Mouse (Mus musculus) right cerebral cortex, adult 2 months (tissue): ENCODE results near the gene Dusp3.
A peak's percentile ranks its signal among the peaks of the same experiment; 100 is the strongest.

ENCODE experiments used
- DNase-seq, 2 experiments: peaks; one replicate each; pipeline ENCODE4 v3.0.0; 2021 to 2022; ENCODE audit warnings: low spot score in 2 of 2

Gene Dusp3

GRCm38 (mm10) chr11:101976949-101977348, 9.9 kb downstream of the Dusp3 start:
- no peak for DNase-seq

GRCm38 (mm10) chr11:101974923-101975322, 11.9 kb downstream of the Dusp3 start:
- no peak for DNase-seq

- DNase-seq = no peak
These were observed 12.6 kb downstream of the Dusp3 start for GRCm38 (mm10) chr11:101974181-101974580.

GRCm38 (mm10) chr11:101973496-101973895, 13.3 kb downstream of the Dusp3 start:
- DNase-seq = no peak

- DNase-seq = no peak
These were observed 14.2 kb downstream of the Dusp3 start for GRCm38 (mm10) chr11:101972651-101973050.

- no peak for DNase-seq
These were observed 14.7 kb downstream of the Dusp3 start for GRCm38 (mm10) chr11:101972097-101972496.

- no peak for DNase-seq
These were observed 15.4 kb downstream of the Dusp3 start for GRCm38 (mm10) chr11:101971410-101971809.

- DNase-seq = no peak
These were observed 17.0 kb downstream of the Dusp3 start for GRCm38 (mm10) chr11:101969835-101970234.

- peak; percentile 87 to 90 for DNase-seq
These were observed 18.0 kb downstream of the Dusp3 start for GRCm38 (mm10) chr11:101968791-101969190.

GRCm38 (mm10) chr11:101968311-101968710, 18.5 kb downstream of the Dusp3 start:
- no peak for DNase-seq

GRCm38 (mm10) chr11:101966965-101967614, 19.7 kb downstream of the Dusp3 start, which contains the start of gene Sost:
Gene Sost, minus strand, starts transcription at chr11:101967015.
- DNase-seq = no peak

GRCm38 (mm10) chr11:101965553-101965952, 21.3 kb downstream of the Dusp3 start:
- no peak for DNase-seq

GRCm38 (mm10) chr11:101964647-101965046, 22.2 kb downstream of the Dusp3 start:
- DNase-seq = no peak

- no peak for DNase-seq
These were observed 23.1 kb downstream of the Dusp3 start for GRCm38 (mm10) chr11:101963473-101964291.

GRCm38 (mm10) chr11:101963043-101963442, 23.8 kb downstream of the Dusp3 start:
- DNase-seq = no peak

- no peak for DNase-seq
These were observed 29.3 kb downstream of the Dusp3 start for GRCm38 (mm10) chr11:101957476-101957875.

- DNase-seq = no peak
These were observed 33.4 kb downstream of the Dusp3 start for GRCm38 (mm10) chr11:101953441-101953840.

GRCm38 (mm10) chr11:101952541-101953341, 34.1 kb downstream of the Dusp3 start:
- no peak for DNase-seq

GRCm38 (mm10) chr11:101950021-101950420, 36.8 kb downstream of the Dusp3 start:
- no peak for DNase-seq

GRCm38 (mm10) chr11:101946525-101946924, 40.3 kb downstream of the Dusp3 start:
- DNase-seq = no peak

- no peak for DNase-seq
These were observed 43.8 kb downstream of the Dusp3 start for GRCm38 (mm10) chr11:101943055-101943454.

GRCm38 (mm10) chr11:101937108-101937507, 49.7 kb downstream of the Dusp3 start:
- DNase-seq = no peak
